Mouse (Mus musculus): ENCODE data around the gene Emb. TPM values are rescaled to one million over a fixed set of nuclear protein-coding genes. Genes with fewer than 3 reads are reported as not detected.

Emb gene
- polyA plus RNA-seq, 1 experiment from 2014 or later, result 13.4 TPM

GRCm38 (mm10) chr13:117223125-117223524, 14.8 kb downstream of the Emb start:
- H3K9ac ChIP-seq, result no peak overlapping the region
- no peak overlapping the region for H3K4me2 ChIP-seq
- no peaks in the 10 kb centered on the region for H3K36me3 ChIP-seq
- no peak overlapping the region for H3K4me3 ChIP-seq
- no peaks in the 10 kb centered on the region for H3K9me3 ChIP-seq
- 60% methylated on average over 5 of the region's 5 CpGs for WGBS
- no peak for ATAC-seq (ENCODE audit: low FRiP score, low read depth)
- H3K4me1 ChIP-seq (replicated peaks), result peaks cover 22% of the 10 kb centered on the region
- no peaks in the 10 kb centered on the region for H3K27me3 ChIP-seq
- no peak overlapping the region for H3K27ac ChIP-seq (replicated peaks)

- H3K4me3 ChIP-seq, result no peak overlapping the region
- H3K27ac ChIP-seq (replicated peaks), result no peak overlapping the region
- H3K27me3 ChIP-seq, result no peaks in the 10 kb centered on the region
- no peak overlapping the region for H3K9ac ChIP-seq
- H3K4me2 ChIP-seq, result no peak overlapping the region
- H3K36me3 ChIP-seq, result no peaks in the 10 kb centered on the region
- 72% methylated on average over 2 of the region's 2 CpGs for WGBS
- no peaks in the 10 kb centered on the region for H3K9me3 ChIP-seq
- H3K4me1 ChIP-seq (replicated peaks), result peaks cover 17% of the 10 kb centered on the region
- ATAC-seq (ENCODE audit: low FRiP score, low read depth), result no peak
These were observed 16.6 kb downstream of the Emb start for GRCm38 (mm10) chr13:117224901-117225300.

GRCm38 (mm10) chr13:117225561-117225960, 17.2 kb downstream of the Emb start:
- Histone ChIP-seq H3K27me3 (no peaks in the 10 kb centered on the region), H3K36me3 (no peaks in the 10 kb centered on the region), H3K27ac (replicated peaks) (no peak overlapping the region), H3K9me3 (no peaks in the 10 kb centered on the region), H3K4me1 (replicated peaks) (peaks cover 12% of the 10 kb centered on the region), H3K4me3 (no peak overlapping the region), H3K4me2 (no peak overlapping the region), H3K9ac (no peak overlapping the region)
- WGBS, result 84% methylated on average over 6 of the region's 6 CpGs
- no peak for ATAC-seq (ENCODE audit: low FRiP score, low read depth)

GRCm38 (mm10) chr13:117230371-117231110, 22.2 kb downstream of the Emb start:
- H3K36me3 ChIP-seq, result no peaks in the 10 kb centered on the region
- WGBS, result 80% methylated on average over 6 of the region's 6 CpGs
- H3K4me2 ChIP-seq, result no peak overlapping the region
- no peaks in the 10 kb centered on the region for H3K27me3 ChIP-seq
- no peak overlapping the region for H3K4me3 ChIP-seq
- H3K4me1 ChIP-seq (replicated peaks), result peaks cover 3% of the 10 kb centered on the region; the same call in 1 of the 2 replicates
- no peaks in the 10 kb centered on the region for H3K9me3 ChIP-seq
- H3K9ac ChIP-seq, result no peak overlapping the region
- H3K27ac ChIP-seq (replicated peaks), result no peak overlapping the region
- no peak for ATAC-seq (ENCODE audit: low FRiP score, low read depth)

GRCm38 (mm10) chr13:117233808-117234207, 25.5 kb downstream of the Emb start:
- 97% methylated on average over 8 of the region's 8 CpGs for WGBS
- ATAC-seq (ENCODE audit: low FRiP score, low read depth), result no peak
- Histone ChIP-seq H3K27me3 (no peaks in the 10 kb centered on the region), H3K36me3 (no peaks in the 10 kb centered on the region), H3K9ac (no peak overlapping the region), H3K9me3 (no peaks in the 10 kb centered on the region), H3K27ac (replicated peaks) (no peak overlapping the region), H3K4me1 (replicated peaks) (peaks cover 8% of the 10 kb centered on the region; the same call in 1 of the 2 replicates), H3K4me3 (no peak overlapping the region), H3K4me2 (no peak overlapping the region)

- no peak overlapping the region for H3K4me2 ChIP-seq
- H3K4me1 ChIP-seq (replicated peaks), result peaks cover 8% of the 10 kb centered on the region; the same call in 1 of the 2 replicates
- no peak overlapping the region for H3K4me3 ChIP-seq
- H3K9me3 ChIP-seq, result no peaks in the 10 kb centered on the region
- ATAC-seq (ENCODE audit: low FRiP score, low read depth), result no peak
- H3K27me3 ChIP-seq, result no peaks in the 10 kb centered on the region
- no peak overlapping the region for H3K9ac ChIP-seq
- H3K27ac ChIP-seq (replicated peaks), result no peak overlapping the region
- no peaks in the 10 kb centered on the region for H3K36me3 ChIP-seq
- WGBS, result 50% methylated on average over 7 of the region's 7 CpGs
These were observed 26.1 kb downstream of the Emb start for GRCm38 (mm10) chr13:117234486-117234885.

GRCm38 (mm10) chr13:117235530-117236212, 27.3 kb downstream of the Emb start:
- peaks cover 8% of the 10 kb centered on the region; the same call in 1 of the 2 replicates for H3K4me1 ChIP-seq (replicated peaks)
- 40% methylated on average over 11 of the region's 11 CpGs for WGBS
- H3K27ac ChIP-seq (replicated peaks), result peak overlapping the region; percentile 45; the same call in 1 of the 2 replicates
- no peak overlapping the region for H3K4me2 ChIP-seq
- H3K4me3 ChIP-seq, result no peak overlapping the region
- H3K36me3 ChIP-seq, result no peaks in the 10 kb centered on the region
- no peak overlapping the region for H3K9ac ChIP-seq
- no peaks in the 10 kb centered on the region for H3K9me3 ChIP-seq
- H3K27me3 ChIP-seq, result no peaks in the 10 kb centered on the region
- peak; percentile 83 for ATAC-seq (ENCODE audit: low FRiP score, low read depth)

GRCm38 (mm10) chr13:117237111-117237510, 28.8 kb downstream of the Emb start:
- 82% methylated on average over 4 of the region's 4 CpGs for WGBS
- Histone ChIP-seq H3K27me3 (no peaks in the 10 kb centered on the region), H3K4me2 (no peak overlapping the region), H3K36me3 (no peaks in the 10 kb centered on the region), H3K4me3 (no peak overlapping the region), H3K4me1 (replicated peaks) (peaks cover 8% of the 10 kb centered on the region; the same call in 1 of the 2 replicates), H3K9ac (no peak overlapping the region), H3K27ac (replicated peaks) (no peak overlapping the region), H3K9me3 (no peaks in the 10 kb centered on the region)
- ATAC-seq (ENCODE audit: low FRiP score, low read depth), result no peak

GRCm38 (mm10) chr13:117242063-117242462, 33.7 kb downstream of the Emb start:
- no peak overlapping the region for H3K4me3 ChIP-seq
- no peaks in the 10 kb centered on the region for H3K36me3 ChIP-seq
- H3K27me3 ChIP-seq, result no peaks in the 10 kb centered on the region
- whole genome bisulfite sequencing, result 92% methylated on average over 3 of the region's 3 CpGs
- no peak overlapping the region for H3K9ac ChIP-seq
- H3K27ac ChIP-seq (replicated peaks), result no peak overlapping the region
- ATAC-seq (ENCODE audit: low FRiP score, low read depth), result no peak
- H3K4me2 ChIP-seq, result no peak overlapping the region
- no peaks in the 10 kb centered on the region for H3K4me1 ChIP-seq (replicated peaks)
- H3K9me3 ChIP-seq, result no peaks in the 10 kb centered on the region

- H3K27me3 ChIP-seq, result no peaks in the 10 kb centered on the region
- H3K4me1 ChIP-seq (replicated peaks), result no peaks in the 10 kb centered on the region
- H3K9me3 ChIP-seq, result no peaks in the 10 kb centered on the region
- no peak overlapping the region for H3K9ac ChIP-seq
- WGBS, result 90% methylated on average over 5 of the region's 5 CpGs
- H3K27ac ChIP-seq (replicated peaks), result no peak overlapping the region
- no peaks in the 10 kb centered on the region for H3K36me3 ChIP-seq
- ATAC-seq (ENCODE audit: low FRiP score, low read depth), result no peak
- H3K4me2 ChIP-seq, result no peak overlapping the region
- no peak overlapping the region for H3K4me3 ChIP-seq
These were observed 34.3 kb downstream of the Emb start for GRCm38 (mm10) chr13:117242621-117243020.

GRCm38 (mm10) chr13:117260704-117261103, 52.4 kb downstream of the Emb start:
- H3K36me3 ChIP-seq, result no peaks in the 10 kb centered on the region
- H3K4me2 ChIP-seq, result no peak overlapping the region
- 92% methylated on average over 4 of the region's 4 CpGs for WGBS
- H3K9ac ChIP-seq, result no peak overlapping the region
- H3K27ac ChIP-seq (replicated peaks), result no peak overlapping the region
- H3K4me3 ChIP-seq, result no peak overlapping the region
- no peaks in the 10 kb centered on the region for H3K4me1 ChIP-seq (replicated peaks)
- H3K9me3 ChIP-seq, result no peaks in the 10 kb centered on the region
- no peak for ATAC-seq (ENCODE audit: low FRiP score, low read depth)
- H3K27me3 ChIP-seq, result no peaks in the 10 kb centered on the region

GRCm38 (mm10) chr13:117266156-117266555, 57.8 kb downstream of the Emb start:
- Histone ChIP-seq H3K4me3 (no peak overlapping the region), H3K9me3 (no peaks in the 10 kb centered on the region), H3K36me3 (0 out of 2 replicates have a peak, but pooled peaks cover 3% of the 10 kb centered on the region), H3K9ac (no peak overlapping the region), H3K4me2 (no peak overlapping the region), H3K27me3 (no peaks in the 10 kb centered on the region), H3K27ac (replicated peaks) (no peak overlapping the region), H3K4me1 (replicated peaks) (no peaks in the 10 kb centered on the region)
- 67% methylated on average over 2 of the region's 2 CpGs for whole genome bisulfite sequencing
- no peak for ATAC-seq (ENCODE audit: low FRiP score, low read depth)

All from hindbrain, embryonic 15.5 days (tissue).